Mouse (Mus musculus) lung, adult 2 months (tissue): Measurements from ENCODE around the gene Cyth1.

ENCODE experiments used
- CTCF ChIP-seq: fragments of 200-500 bp; IDR thresholded peaks from 2 replicates; pipeline ENCODE4 v1.5.1; 2011; ENCODE audit warnings: mild to moderate bottlenecking, low read length, control low read depth; ENCODE audit not compliant: insufficient read depth
- POLR2A ChIP-seq: fragments of 200-500 bp; IDR thresholded peaks from 2 replicates; pipeline ENCODE4 v1.6.1; 2011; ENCODE audit warnings: low read depth, mild to moderate bottlenecking, control low read depth, low read length, borderline replicate concordance; ENCODE audit errors: extremely low read depth

- TF ChIP-seq POLR2A (no peak), CTCF (no peak)
Observed at GRCm38 (mm10) chr11:118200834-118201830, 47.3 kb downstream of the Cyth1 start.
